Mouse (Mus musculus) lung, postnatal 0 days (tissue): ENCODE measurements around the gene 1700001O22Rik. TPM values are rescaled to one million over a fixed set of nuclear protein-coding genes. Genes with fewer than 3 reads are reported as not detected.

Experiments used
- ATAC-seq: fragments of 200-750 bp; cut with Nextera tagmentation; 2 replicates; pipeline ENCODE4 v1.8.0; 2017; ENCODE audit warnings: moderate library complexity
- DNase-seq: peaks from one replicate; pipeline ENCODE4 v3.0.0-alpha.2; 2016; ENCODE audit warnings: low spot score
- H3K27ac ChIP-seq: fragments of 300-500 bp; sonication (generic); 2 replicates; pipeline ENCODE4 v1.5.1; 2014; ENCODE audit warnings: antibody characterized with exemption, mild to moderate bottlenecking, low read length, mixed read lengths
- H3K27me3 ChIP-seq: fragments of 300-500 bp; sonication (generic); replicated peaks from 2 replicates; pipeline ENCODE4 v1.6.1; 2014; ENCODE audit warnings: low read length, mixed read lengths; ENCODE audit not compliant: insufficient read depth
- H3K36me3 ChIP-seq: fragments of 300-500 bp; sonication (generic); 2 replicates; pipeline ENCODE4 v1.6.1; 2014; ENCODE audit warnings: low read length, mixed read lengths; ENCODE audit not compliant: insufficient read depth
- H3K4me1 ChIP-seq: fragments of 300-500 bp; sonication (generic); 2 replicates; pipeline ENCODE4 v1.6.1; 2014; ENCODE audit warnings: antibody characterized with exemption, low read depth, low read length, mixed read lengths; ENCODE audit not compliant: insufficient read depth
- H3K4me2 ChIP-seq: fragments of 300-500 bp; sonication (generic); replicated peaks from 2 replicates; pipeline ENCODE4 v1.6.1; 2014; ENCODE audit warnings: low read depth, mild to moderate bottlenecking, low read length, moderate library complexity, mixed read lengths
- H3K4me3 ChIP-seq: fragments of 300-500 bp; sonication (generic); 2 replicates; pipeline ENCODE4 v1.5.1; 2014; ENCODE audit warnings: low read depth, low read length
- H3K9ac ChIP-seq: fragments of 300-500 bp; sonication (generic); replicated peaks from 2 replicates; pipeline ENCODE4 v1.6.1; 2014; ENCODE audit warnings: low read depth, mild to moderate bottlenecking
- H3K9me3 ChIP-seq: fragments of 300-500 bp; sonication (generic); 2 replicates; pipeline ENCODE4 v1.6.1; 2016; ENCODE audit warnings: low read length, mixed read lengths
- CTCF ChIP-seq: IDR thresholded peaks from 2 replicates; pipeline ENCODE4 v1.5.1; 2016; ENCODE audit warnings: antibody characterized with exemption, mild to moderate bottlenecking
- EP300 ChIP-seq: IDR thresholded peaks from 2 replicates; pipeline ENCODE4 v1.6.1; 2016; ENCODE audit warnings: antibody characterized with exemption, mild to moderate bottlenecking, control low read depth
- WGBS: fragments of 180-500 bp; shearing (Covaris S2); extraction: QIAGEN DNeasy Blood & Tissue Kit; methylation state at CpG from one replicate; pipeline ENCODE4 v1.1.7; 2014; 5-methylcytosine and 5-hydroxymethylcytosine counted together
- polyA plus RNA-seq: library from polyadenylated mRNA; unstranded; fragments of >200 nt; fragmentation: Nextera tagmentation; extraction: Ambion mirVana; gene quantifications from 2 replicates; pipeline ENCODE4 v1.2.1, GENCODE M21; 2015

Gene 1700001O22Rik
- polyA plus RNA-seq, 1 experiment from 2014 or later = 0.47 TPM

- peak within 1 kb of the TSS; percentile 73 for H3K9ac ChIP-seq
- TF ChIP-seq EP300 = no peak
- TF ChIP-seq CTCF = no peak
- H3K4me1 ChIP-seq = peaks cover 9% of the 10 kb centered on the region
- no peaks in the 10 kb centered on the region for H3K27me3 ChIP-seq
- ATAC-seq = peak; percentile 99
- DNase-seq = peak; percentile 100
- no peaks in the 10 kb centered on the region for H3K36me3 ChIP-seq
- peak within 1 kb of the TSS; percentile 87 for H3K27ac ChIP-seq
- peak within 1 kb of the TSS; percentile 85 for H3K4me2 ChIP-seq
- 0% methylated on average over 41 of the region's 44 CpGs for WGBS
- H3K4me3 ChIP-seq = peak within 1 kb of the TSS; percentile 60
- no peaks in the 10 kb centered on the region for H3K9me3 ChIP-seq
Observed at GRCm38 (mm10) chr2:30807648-30808295, 4.3 kb upstream of the 1700001O22Rik start, which contains the start of gene Ntmt1. TSS of gene Ntmt1 (plus strand) at chr2:30807826.

DNA sequence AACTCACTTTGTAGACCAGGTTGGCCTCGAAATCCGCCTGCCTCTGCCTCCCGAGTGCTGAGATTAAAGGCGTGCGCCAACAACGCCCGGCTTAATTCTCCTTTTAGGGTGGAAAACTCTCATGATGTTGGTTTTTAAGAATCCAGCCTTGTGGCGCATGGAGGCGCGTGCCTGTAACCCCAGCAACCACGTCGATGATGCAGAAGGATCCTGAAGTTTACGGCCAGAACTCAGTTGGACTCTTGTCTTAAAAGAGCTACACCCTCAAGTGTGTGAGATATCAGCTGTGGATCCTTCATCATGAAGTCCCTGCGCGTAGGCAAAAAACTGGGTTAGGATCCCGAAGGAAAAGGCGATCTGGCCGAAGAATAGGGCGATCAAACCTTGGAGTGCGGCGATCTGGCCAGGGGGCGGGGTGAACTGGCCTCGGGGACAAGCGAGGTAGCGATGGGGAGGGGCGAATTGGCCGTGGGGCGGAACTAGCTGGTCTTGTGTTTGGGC lies 3.7 kb upstream of the 1700001O22Rik start:
- peak overlapping the region; percentile 29; the same call in 1 of the 2 replicates for H3K9ac ChIP-seq
- DNase-seq = no peak
- ATAC-seq = peak; percentile 10

DNA sequence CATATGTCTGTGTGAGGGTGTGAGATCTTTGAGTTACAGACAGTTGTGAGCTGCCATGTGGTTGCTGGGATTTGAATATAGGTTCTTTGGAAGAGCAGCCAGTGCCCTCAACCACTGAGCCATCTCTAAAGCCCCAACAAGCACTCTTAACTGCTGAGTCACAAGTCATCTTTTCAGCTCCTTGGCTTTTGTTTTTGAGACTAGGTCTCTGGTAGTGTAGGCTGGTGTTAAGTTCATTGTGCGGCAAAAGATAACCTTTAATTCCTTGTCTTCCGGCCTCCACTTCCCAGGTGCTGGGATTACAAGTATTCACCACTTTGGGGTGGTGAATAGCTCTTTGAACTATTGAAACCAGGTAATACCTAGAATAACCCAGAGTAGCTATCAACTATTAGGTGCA lies 2.5 kb upstream of the 1700001O22Rik start:
- WGBS = 94% methylated on average over 2 of the region's 2 CpGs
- TF ChIP-seq CTCF (no peak), EP300 (no peak)
- ATAC-seq (no peak), DNase-seq (no peak)
- no peak overlapping the region for H3K27ac ChIP-seq
- no peaks in the 10 kb centered on the region for H3K36me3 ChIP-seq
- H3K4me1 ChIP-seq = peaks cover 12% of the 10 kb centered on the region
- no peaks in the 10 kb centered on the region for H3K9me3 ChIP-seq
- no peak overlapping the region for H3K4me2 ChIP-seq
- H3K9ac ChIP-seq = no peak overlapping the region
- no peaks in the 10 kb centered on the region for H3K27me3 ChIP-seq
- H3K4me3 ChIP-seq = no peak overlapping the region

More for the DNA sequence above, 3.7 kb upstream of the 1700001O22Rik start:
- Histone ChIP-seq H3K4me1 (peaks cover 9% of the 10 kb centered on the region), H3K36me3 (no peaks in the 10 kb centered on the region), H3K27ac (peak overlapping the region; percentile 39; the same call in 1 of the 2 replicates), H3K9me3 (no peaks in the 10 kb centered on the region), H3K4me3 (peak overlapping the region; percentile 60), H3K4me2 (peak overlapping the region; percentile 85), H3K27me3 (no peaks in the 10 kb centered on the region)
- WGBS = 8% methylated on average over 28 of the region's 28 CpGs
- TF ChIP-seq CTCF (no peak), EP300 (no peak)

DNA sequence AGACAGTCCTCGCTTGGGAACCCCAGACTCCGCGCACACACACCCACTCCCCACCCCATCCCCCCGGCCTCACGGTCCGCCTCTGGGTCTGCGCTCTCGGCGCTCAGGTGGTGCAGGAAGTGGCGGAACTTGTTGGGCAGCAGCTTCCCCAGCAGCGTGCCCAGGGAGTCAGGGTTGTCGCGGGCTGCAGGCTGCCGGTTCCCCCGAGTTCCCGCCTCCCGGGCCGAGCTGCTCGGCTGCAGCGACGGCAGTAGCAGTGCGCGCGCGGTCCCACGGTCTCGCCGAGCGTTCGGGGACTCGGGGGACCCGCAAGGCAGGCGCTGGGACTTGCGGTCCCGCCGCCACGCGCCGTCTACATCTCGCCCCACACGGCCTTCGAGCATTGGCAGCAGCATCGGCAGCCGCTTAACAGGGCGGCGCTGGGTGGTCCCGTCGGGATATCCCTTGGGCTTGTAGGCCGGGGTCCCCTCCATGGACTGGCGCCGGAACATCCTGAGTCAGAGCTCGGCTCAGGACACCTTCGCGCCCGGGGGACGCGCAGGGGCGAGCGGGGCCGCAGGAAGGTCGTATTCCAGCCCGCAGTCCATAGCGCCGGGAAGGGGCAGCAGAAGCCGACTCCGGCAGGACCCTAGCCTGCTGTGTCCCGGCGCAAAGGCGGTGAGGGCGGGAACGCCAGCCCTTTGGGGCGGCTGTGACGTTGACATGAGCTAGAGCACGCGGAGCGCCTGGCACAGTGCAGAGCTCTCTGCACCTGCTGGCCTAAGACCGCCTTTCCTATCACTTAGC lies 2.2 kb downstream of the 1700001O22Rik start:
- H3K9ac ChIP-seq = peak overlapping the region; percentile 23; the same call in 1 of the 2 replicates
- no peaks in the 10 kb centered on the region for H3K27me3 ChIP-seq
- DNase-seq = peak; percentile 36
- WGBS = under 1% methylated on average over 67 of the region's 77 CpGs
- TF ChIP-seq EP300 (no peak), CTCF (no peak)
- peak overlapping the region; percentile 37 for H3K4me3 ChIP-seq
- H3K4me1 ChIP-seq = 0 out of 2 replicates have a peak, but pooled peaks cover 8% of the 10 kb centered on the region
- peak overlapping the region; percentile 79 for H3K4me2 ChIP-seq
- H3K27ac ChIP-seq = no peak overlapping the region
- no peaks in the 10 kb centered on the region for H3K36me3 ChIP-seq
- ATAC-seq = peak; percentile 63
- H3K9me3 ChIP-seq = no peaks in the 10 kb centered on the region

DNA sequence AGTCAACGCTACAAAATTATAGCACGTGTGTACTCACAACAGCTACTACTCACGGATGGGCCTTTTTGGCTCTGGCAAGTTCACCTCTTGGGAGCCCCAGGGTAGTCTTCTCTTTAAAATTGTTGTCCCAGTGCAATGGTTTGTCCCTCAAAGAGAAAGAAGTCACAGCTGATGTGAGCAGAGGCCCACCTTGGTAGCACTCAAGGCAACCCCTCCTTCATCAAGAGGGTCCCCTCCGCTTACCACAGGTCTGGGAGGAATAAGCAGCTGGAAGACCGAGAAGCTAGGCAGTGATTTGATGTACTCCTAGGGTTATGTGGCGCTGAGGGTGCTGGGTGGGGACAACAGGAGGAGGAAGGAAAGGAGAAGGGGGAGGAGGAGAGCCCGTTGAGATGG lies 2.8 kb downstream of the 1700001O22Rik start:
- H3K4me3 ChIP-seq = peak overlapping the region; percentile 37; the same call in 1 of the 2 replicates
- TF ChIP-seq EP300 (no peak), CTCF (no peak)
- WGBS = 32% methylated on average over 7 of the region's 7 CpGs
- peak overlapping the region; percentile 79 for H3K4me2 ChIP-seq
- H3K36me3 ChIP-seq = no peaks in the 10 kb centered on the region
- ATAC-seq (no peak), DNase-seq (no peak)
- H3K27ac ChIP-seq = no peak overlapping the region
- no peak overlapping the region for H3K9ac ChIP-seq
- H3K27me3 ChIP-seq = no peaks in the 10 kb centered on the region
- H3K9me3 ChIP-seq = no peaks in the 10 kb centered on the region
- H3K4me1 ChIP-seq = peaks cover 10% of the 10 kb centered on the region; the same call in 1 of the 2 replicates

DNA sequence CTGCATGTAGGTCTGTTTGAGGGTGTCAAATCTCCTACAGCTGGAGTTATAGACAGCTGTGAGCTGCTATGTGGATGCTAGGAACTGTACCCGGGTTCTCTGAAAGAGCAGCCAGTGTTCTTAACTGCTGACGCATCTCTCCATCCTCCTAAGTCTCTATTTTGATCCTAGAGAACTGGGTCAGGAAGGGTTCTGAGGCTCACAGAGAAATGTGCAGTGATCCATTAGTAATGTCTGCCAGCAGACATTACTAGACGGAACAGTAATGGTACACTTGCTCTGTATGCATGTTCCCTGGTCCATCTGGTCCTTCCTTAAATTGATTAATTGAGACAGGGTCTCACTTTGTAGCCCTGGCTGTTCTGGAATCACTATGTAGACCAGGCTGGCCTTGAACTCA lies 4.0 kb downstream of the 1700001O22Rik start:
- no peak overlapping the region for H3K4me3 ChIP-seq
- ATAC-seq (no peak), DNase-seq (no peak)
- no peaks in the 10 kb centered on the region for H3K9me3 ChIP-seq
- 76% methylated on average over 3 of the region's 3 CpGs for WGBS
- H3K27ac ChIP-seq = no peak overlapping the region
- no peak for TF ChIP-seq CTCF
- TF ChIP-seq EP300 = no peak
- peaks cover 10% of the 10 kb centered on the region; the same call in 1 of the 2 replicates for H3K4me1 ChIP-seq
- no peak overlapping the region for H3K9ac ChIP-seq
- no peak overlapping the region for H3K4me2 ChIP-seq
- H3K27me3 ChIP-seq = no peaks in the 10 kb centered on the region
- no peaks in the 10 kb centered on the region for H3K36me3 ChIP-seq
